Mouse (Mus musculus) erythroblast, embryonic 14.5 days (primary cell): ENCODE measurements around the gene Camk2d.

Source experiments
- GATA1 ChIP-seq: IDR thresholded peaks from 2 replicates; pipeline ENCODE4 v1.6.1; 2012; ENCODE audit warnings: low read length, inconsistent platforms, mixed read lengths
- TAL1 ChIP-seq: IDR thresholded peaks from 3 replicates; pipeline ENCODE4 v1.6.1; 2012; ENCODE audit warnings: low read length, inconsistent platforms, mixed read lengths

DNA sequence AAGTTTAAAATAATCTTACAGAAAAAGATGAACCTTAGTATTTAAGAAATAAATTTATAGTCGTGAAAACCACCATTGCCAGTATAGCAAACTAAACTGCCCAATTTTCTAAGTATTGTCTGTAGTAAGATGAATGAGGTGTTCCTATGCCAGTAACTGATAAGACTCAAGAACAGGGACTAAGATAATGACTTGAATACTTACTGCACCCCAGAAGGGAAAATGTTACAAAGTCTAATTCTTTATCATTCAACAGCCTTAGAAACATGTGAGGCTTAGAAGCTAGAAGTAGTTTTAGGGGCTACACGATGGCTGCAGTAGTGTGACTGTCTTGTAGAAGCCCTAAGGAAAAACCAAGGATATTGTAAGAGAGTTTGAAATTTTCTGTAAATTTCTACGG, 200.9 kb downstream of the Camk2d start:
- no peak for TF ChIP-seq TAL1
- no peak for TF ChIP-seq GATA1
